Mouse (Mus musculus): ENCODE data around the gene Gpr137b. TPM values are rescaled to one million over a fixed set of nuclear protein-coding genes. Genes with fewer than 3 reads are reported as not detected.
A peak's percentile ranks its signal among the peaks of the same experiment; 100 is the strongest.
"Not testable (repeated sequence)": the region's sequence is repeated elsewhere in the genome, so short reads cannot be mapped to it uniquely, and the experiment has no call there.

Gpr137b gene
- 24.4 and 28.8 TPM in 2 replicates for polyA plus RNA-seq (2014; fragmentation: Nextera tagmentation; extraction: Ambion mirVana)

- not testable (repeated sequence) for H3K9ac ChIP-seq (ENCODE audit: low read length); H3K9me3 ChIP-seq (ENCODE audit: control insufficient read depth, low read length); H3K27me3 ChIP-seq (ENCODE audit: control insufficient read depth, insufficient read depth, low read length); H3K36me3 ChIP-seq (ENCODE audit: control insufficient read depth, insufficient read depth, low read length); H3K27ac ChIP-seq (ENCODE audit: low read depth, low read length); H3K4me1 ChIP-seq (ENCODE audit: control insufficient read depth, insufficient read depth, low read length)
- Histone ChIP-seq H3K4me2 (ENCODE audit: low read depth) (peak within 1 kb of the TSS; percentile 35), H3K4me3 (ENCODE audit: low read depth, low read length) (peak within 1 kb of the TSS; percentile 29)
- peak; percentile 88 for ATAC-seq (ENCODE audit: insufficient read depth, low FRiP score, low TSS enrichment)
- WGBS, result under 1% methylated on average over 45 of the region's 78 CpGs
- DNase-seq (ENCODE audit: low spot score), result peak; percentile 75
Measured at GRCm38 (mm10) chr13:13393228-13394095, at the start of gene Gpr137b. Gene Gpr137b, minus strand, starts transcription at chr13:13394014.

GRCm38 (mm10) chr13:13438112-13438953, 44.5 kb upstream of the Gpr137b start:
- H3K4me2 ChIP-seq (ENCODE audit: low read depth); H3K4me1 ChIP-seq (ENCODE audit: control insufficient read depth, insufficient read depth, low read length); H3K4me3 ChIP-seq (ENCODE audit: low read depth, low read length); H3K27ac ChIP-seq (ENCODE audit: low read depth, low read length); H3K9me3 ChIP-seq (ENCODE audit: control insufficient read depth, low read length); H3K9ac ChIP-seq (ENCODE audit: low read length); H3K27me3 ChIP-seq (ENCODE audit: control insufficient read depth, insufficient read depth, low read length); DNase-seq (ENCODE audit: low spot score); H3K36me3 ChIP-seq (ENCODE audit: control insufficient read depth, insufficient read depth, low read length): not testable (repeated sequence)
- WGBS, result 6% methylated on average over 13 of the region's 28 CpGs
- ATAC-seq (ENCODE audit: insufficient read depth, low FRiP score, low TSS enrichment), result 0 out of 2 replicates have a peak, but pooled peaks have one; percentile 21

- not testable (repeated sequence) for H3K27me3 ChIP-seq (ENCODE audit: control insufficient read depth, insufficient read depth, low read length); H3K9me3 ChIP-seq (ENCODE audit: control insufficient read depth, low read length); H3K36me3 ChIP-seq (ENCODE audit: control insufficient read depth, insufficient read depth, low read length); H3K4me2 ChIP-seq (ENCODE audit: low read depth); H3K27ac ChIP-seq (ENCODE audit: low read depth, low read length); H3K4me1 ChIP-seq (ENCODE audit: control insufficient read depth, insufficient read depth, low read length); H3K9ac ChIP-seq (ENCODE audit: low read length)
- ATAC-seq (ENCODE audit: insufficient read depth, low FRiP score, low TSS enrichment) (peak; percentile 79), DNase-seq (ENCODE audit: low spot score) (peak; percentile 25)
- 0 out of 2 replicates have a peak within 1 kb of the TSS, but pooled peaks have one; percentile 10 for H3K4me3 ChIP-seq (ENCODE audit: low read depth, low read length)
- WGBS, result 0% methylated on average over 17 of the region's 39 CpGs
Measured at GRCm38 (mm10) chr13:13437460-13438015, 43.7 kb upstream of the Gpr137b start, which contains the start of gene Nid1. Gene Nid1, plus strand, starts transcription at chr13:13437551.

GRCm38 (mm10) chr13:13436161-13436560, 42.3 kb upstream of the Gpr137b start:
- 86% methylated on average over 1 of the region's 7 CpGs for WGBS
- H3K4me3 ChIP-seq (ENCODE audit: low read depth, low read length); DNase-seq (ENCODE audit: low spot score): not testable (repeated sequence)

GRCm38 (mm10) chr13:13423301-13423700, 29.5 kb upstream of the Gpr137b start:
- not testable (repeated sequence) for H3K4me2 ChIP-seq (ENCODE audit: low read depth); DNase-seq (ENCODE audit: low spot score); ATAC-seq (ENCODE audit: insufficient read depth, low FRiP score, low TSS enrichment); H3K9ac ChIP-seq (ENCODE audit: low read length); H3K4me3 ChIP-seq (ENCODE audit: low read depth, low read length); H3K4me1 ChIP-seq (ENCODE audit: control insufficient read depth, insufficient read depth, low read length); H3K27me3 ChIP-seq (ENCODE audit: control insufficient read depth, insufficient read depth, low read length); H3K36me3 ChIP-seq (ENCODE audit: control insufficient read depth, insufficient read depth, low read length); H3K27ac ChIP-seq (ENCODE audit: low read depth, low read length); H3K9me3 ChIP-seq (ENCODE audit: control insufficient read depth, low read length)
- 88% methylated on average over 1 of the region's 5 CpGs for WGBS

More at GRCm38 (mm10) chr13:13436161-13436560, 42.3 kb upstream of the Gpr137b start:
- not testable (repeated sequence) for H3K27me3 ChIP-seq (ENCODE audit: control insufficient read depth, insufficient read depth, low read length); H3K36me3 ChIP-seq (ENCODE audit: control insufficient read depth, insufficient read depth, low read length); H3K4me2 ChIP-seq (ENCODE audit: low read depth); ATAC-seq (ENCODE audit: insufficient read depth, low FRiP score, low TSS enrichment); H3K27ac ChIP-seq (ENCODE audit: low read depth, low read length); H3K4me1 ChIP-seq (ENCODE audit: control insufficient read depth, insufficient read depth, low read length); H3K9ac ChIP-seq (ENCODE audit: low read length); H3K9me3 ChIP-seq (ENCODE audit: control insufficient read depth, low read length)

GRCm38 (mm10) chr13:13418859-13419258, 25.0 kb upstream of the Gpr137b start:
- not testable (repeated sequence) for H3K9ac ChIP-seq (ENCODE audit: low read length)

GRCm38 (mm10) chr13:13416007-13416337, 22.2 kb upstream of the Gpr137b start:
- peak; percentile 70 for ATAC-seq (ENCODE audit: insufficient read depth, low FRiP score, low TSS enrichment)
- not testable (repeated sequence) for H3K27ac ChIP-seq (ENCODE audit: low read depth, low read length); H3K4me2 ChIP-seq (ENCODE audit: low read depth); H3K9me3 ChIP-seq (ENCODE audit: control insufficient read depth, low read length); DNase-seq (ENCODE audit: low spot score); H3K4me1 ChIP-seq (ENCODE audit: control insufficient read depth, insufficient read depth, low read length); H3K36me3 ChIP-seq (ENCODE audit: control insufficient read depth, insufficient read depth, low read length); H3K9ac ChIP-seq (ENCODE audit: low read length); H3K4me3 ChIP-seq (ENCODE audit: low read depth, low read length); H3K27me3 ChIP-seq (ENCODE audit: control insufficient read depth, insufficient read depth, low read length)
- WGBS, result 90% methylated on average over 2 of the region's 4 CpGs

More at GRCm38 (mm10) chr13:13418859-13419258, 25.0 kb upstream of the Gpr137b start:
- DNase-seq (ENCODE audit: low spot score); H3K36me3 ChIP-seq (ENCODE audit: control insufficient read depth, insufficient read depth, low read length); H3K27ac ChIP-seq (ENCODE audit: low read depth, low read length); H3K27me3 ChIP-seq (ENCODE audit: control insufficient read depth, insufficient read depth, low read length); H3K4me1 ChIP-seq (ENCODE audit: control insufficient read depth, insufficient read depth, low read length); ATAC-seq (ENCODE audit: insufficient read depth, low FRiP score, low TSS enrichment); H3K4me2 ChIP-seq (ENCODE audit: low read depth); H3K4me3 ChIP-seq (ENCODE audit: low read depth, low read length); H3K9me3 ChIP-seq (ENCODE audit: control insufficient read depth, low read length): not testable (repeated sequence)
- WGBS, result 93% methylated on average over 6 of the region's 12 CpGs

- not testable (repeated sequence) for H3K9me3 ChIP-seq (ENCODE audit: control insufficient read depth, low read length); H3K4me3 ChIP-seq (ENCODE audit: low read depth, low read length); H3K9ac ChIP-seq (ENCODE audit: low read length); H3K4me2 ChIP-seq (ENCODE audit: low read depth); H3K4me1 ChIP-seq (ENCODE audit: control insufficient read depth, insufficient read depth, low read length); H3K27me3 ChIP-seq (ENCODE audit: control insufficient read depth, insufficient read depth, low read length); H3K36me3 ChIP-seq (ENCODE audit: control insufficient read depth, insufficient read depth, low read length); H3K27ac ChIP-seq (ENCODE audit: low read depth, low read length)
- DNase-seq (ENCODE audit: low spot score), result peak; percentile 57
- peak; percentile 72; the same call in 1 of the 2 replicates for ATAC-seq (ENCODE audit: insufficient read depth, low FRiP score, low TSS enrichment)
- 40% methylated on average over 23 of the region's 23 CpGs for WGBS
Measured at GRCm38 (mm10) chr13:13415120-13416006, 21.5 kb upstream of the Gpr137b start.
